Mouse (Mus musculus) limb, embryonic 12.5 days (tissue): ENCODE data around the gene Hyal3. TPM values are rescaled to one million over a fixed set of nuclear protein-coding genes. Genes with fewer than 3 reads are reported as not detected.

Experiments
- ATAC-seq: fragments of 200-750 bp; cut with Nextera tagmentation; 2 replicates; pipeline ENCODE4 v1.8.0; 2017; ENCODE audit warnings: low read depth, moderate TSS enrichment; ENCODE audit not compliant: insufficient number of reproducible peaks, insufficient read depth, low FRiP score, low TSS enrichment
- H3K27ac ChIP-seq: fragments of 300-500 bp; sonication (generic); 2 replicates; pipeline ENCODE4 v1.5.1; 2016; ENCODE audit warnings: mild to moderate bottlenecking, moderate library complexity
- H3K27me3 ChIP-seq: fragments of 300-500 bp; sonication (generic); 2 replicates; pipeline ENCODE4 v1.6.1; 2016; ENCODE audit warnings: mild to moderate bottlenecking, moderate library complexity
- H3K36me3 ChIP-seq: fragments of 300-500 bp; sonication (generic); 2 replicates; pipeline ENCODE4 v1.6.1; 2016; ENCODE audit warnings: mild to moderate bottlenecking, moderate library complexity
- H3K4me1 ChIP-seq: fragments of 300-500 bp; sonication (generic); replicated peaks from 2 replicates; pipeline ENCODE4 v1.6.1; 2016
- H3K4me2 ChIP-seq: fragments of 300-500 bp; sonication (generic); 2 replicates; pipeline ENCODE4 v1.6.1; 2016; ENCODE audit warnings: mild to moderate bottlenecking, moderate library complexity
- H3K4me3 ChIP-seq: fragments of 300-500 bp; sonication (generic); replicated peaks from 2 replicates; pipeline ENCODE4 v1.5.1; 2016; ENCODE audit warnings: mild to moderate bottlenecking
- H3K9ac ChIP-seq: fragments of 300-500 bp; sonication (generic); replicated peaks from 2 replicates; pipeline ENCODE4 v1.6.1; 2016; ENCODE audit warnings: mild to moderate bottlenecking, moderate library complexity
- H3K9me3 ChIP-seq: fragments of 300-500 bp; sonication (generic); 2 replicates; pipeline ENCODE4 v1.6.1; 2016; ENCODE audit warnings: mild to moderate bottlenecking, moderate library complexity
- WGBS: fragments of 180-500 bp; shearing (Covaris S2); methylation state at CpG from one replicate; pipeline ENCODE4 v1.1.7; 2016; 5-methylcytosine and 5-hydroxymethylcytosine counted together
- polyA plus RNA-seq: library from polyadenylated mRNA; unstranded; fragments of >200 nt; fragmentation: Nextera tagmentation; extraction: Ambion mirVana; gene quantifications from 2 replicates; pipeline ENCODE4 v1.2.1, GENCODE M21; 2016

Hyal3 gene
- polyA plus RNA-seq, 1 experiment from 2014 or later = 1.4 TPM

DNA sequence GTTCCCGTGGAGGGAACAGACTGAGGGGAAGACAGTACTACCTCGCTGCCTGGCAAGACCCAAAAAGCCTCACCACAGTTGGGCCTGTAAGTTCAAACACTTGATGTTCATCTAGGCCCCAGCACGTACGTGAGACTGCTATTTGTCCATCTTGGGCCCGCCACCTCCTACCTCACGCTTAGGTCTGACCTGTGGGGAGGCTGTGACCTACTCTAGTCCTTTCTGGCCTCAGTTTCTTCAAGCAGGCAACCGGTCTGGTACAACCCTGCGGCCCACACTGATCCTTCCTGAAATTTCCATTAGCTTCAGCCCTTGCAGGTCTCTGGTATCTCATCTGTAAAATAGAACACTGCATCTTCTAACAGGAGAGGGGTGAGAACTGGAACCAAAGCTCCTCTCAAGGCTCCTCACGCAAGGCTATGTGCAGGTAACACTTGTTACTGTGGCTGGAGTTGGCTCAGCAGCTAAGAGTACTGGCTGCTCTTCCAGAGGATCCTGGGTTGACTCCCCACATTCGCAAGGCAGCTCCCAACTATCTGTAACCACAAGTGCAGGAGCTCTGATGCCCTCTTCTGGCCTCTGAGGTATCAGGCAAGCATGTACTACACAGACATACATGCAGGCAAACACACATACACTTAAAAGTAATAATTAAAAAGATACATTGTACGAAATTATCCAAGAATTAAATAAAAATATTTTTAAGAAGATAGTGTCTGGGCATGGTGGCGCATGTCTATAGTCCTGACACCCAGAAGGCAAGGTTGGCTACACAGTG, 44.9 kb downstream of the Hyal3 start:
- Histone ChIP-seq H3K9me3 (no peaks in the 10 kb centered on the region), H3K9ac (no peak overlapping the region), H3K4me3 (no peak overlapping the region), H3K27ac (peak overlapping the region; percentile 94; the same call in 1 of the 2 replicates), H3K36me3 (peaks cover 67% of the 10 kb centered on the region), H3K27me3 (no peaks in the 10 kb centered on the region), H3K4me1 (peaks cover 47% of the 10 kb centered on the region), H3K4me2 (no peak overlapping the region)
- no peak for ATAC-seq
- 93% methylated on average over 12 of the region's 12 CpGs for WGBS

- peaks cover 65% of the 10 kb centered on the region for H3K36me3 ChIP-seq
- H3K4me1 ChIP-seq = peaks cover 54% of the 10 kb centered on the region
- no peak; the same call in 1 of the 2 replicates for ATAC-seq
- H3K27ac ChIP-seq = peak overlapping the region; percentile 94
- WGBS = 44% methylated on average over 13 of the region's 15 CpGs
- H3K4me2 ChIP-seq = peak overlapping the region; percentile 38
- peak overlapping the region; percentile 5; the same call in 1 of the 2 replicates for H3K4me3 ChIP-seq
- H3K9me3 ChIP-seq = no peaks in the 10 kb centered on the region
- H3K9ac ChIP-seq = peak overlapping the region; percentile 60
- no peaks in the 10 kb centered on the region for H3K27me3 ChIP-seq
These were observed 45.7 kb downstream of the Hyal3 start for GRCm38 (mm10) chr9:107626158-107626843.

DNA sequence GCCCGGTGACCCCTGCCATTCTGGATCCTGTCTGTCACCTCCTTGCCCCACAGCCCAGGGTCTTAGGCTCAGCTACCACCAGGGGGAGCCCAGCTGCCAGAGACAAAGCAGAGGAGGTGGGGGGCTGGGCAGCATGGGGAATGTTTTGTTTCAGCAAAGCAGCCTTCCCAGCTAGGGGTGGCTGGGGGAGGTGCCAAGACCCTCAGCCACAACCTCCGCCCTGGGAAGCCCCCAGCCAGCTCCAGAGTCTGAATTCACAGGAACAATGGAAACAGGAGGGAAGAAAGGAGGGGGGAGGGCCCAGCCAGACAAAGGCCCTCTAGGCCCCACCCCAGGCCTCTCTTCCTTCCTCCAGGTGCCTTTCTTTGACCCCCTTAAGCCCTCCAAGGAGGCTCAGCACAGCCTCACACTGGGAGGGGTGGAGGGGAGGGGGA, 46.2 kb downstream of the Hyal3 start:
- Histone ChIP-seq H3K9ac (peak overlapping the region; percentile 60), H3K27me3 (no peaks in the 10 kb centered on the region), H3K4me1 (peaks cover 60% of the 10 kb centered on the region), H3K36me3 (peaks cover 64% of the 10 kb centered on the region), H3K4me2 (peak overlapping the region; percentile 38), H3K27ac (peak overlapping the region; percentile 94), H3K9me3 (no peaks in the 10 kb centered on the region), H3K4me3 (peak overlapping the region; percentile 5; the same call in 1 of the 2 replicates)
- ATAC-seq = peak; percentile 75
- WGBS = 0% methylated on average over 2 of the region's 2 CpGs

DNA sequence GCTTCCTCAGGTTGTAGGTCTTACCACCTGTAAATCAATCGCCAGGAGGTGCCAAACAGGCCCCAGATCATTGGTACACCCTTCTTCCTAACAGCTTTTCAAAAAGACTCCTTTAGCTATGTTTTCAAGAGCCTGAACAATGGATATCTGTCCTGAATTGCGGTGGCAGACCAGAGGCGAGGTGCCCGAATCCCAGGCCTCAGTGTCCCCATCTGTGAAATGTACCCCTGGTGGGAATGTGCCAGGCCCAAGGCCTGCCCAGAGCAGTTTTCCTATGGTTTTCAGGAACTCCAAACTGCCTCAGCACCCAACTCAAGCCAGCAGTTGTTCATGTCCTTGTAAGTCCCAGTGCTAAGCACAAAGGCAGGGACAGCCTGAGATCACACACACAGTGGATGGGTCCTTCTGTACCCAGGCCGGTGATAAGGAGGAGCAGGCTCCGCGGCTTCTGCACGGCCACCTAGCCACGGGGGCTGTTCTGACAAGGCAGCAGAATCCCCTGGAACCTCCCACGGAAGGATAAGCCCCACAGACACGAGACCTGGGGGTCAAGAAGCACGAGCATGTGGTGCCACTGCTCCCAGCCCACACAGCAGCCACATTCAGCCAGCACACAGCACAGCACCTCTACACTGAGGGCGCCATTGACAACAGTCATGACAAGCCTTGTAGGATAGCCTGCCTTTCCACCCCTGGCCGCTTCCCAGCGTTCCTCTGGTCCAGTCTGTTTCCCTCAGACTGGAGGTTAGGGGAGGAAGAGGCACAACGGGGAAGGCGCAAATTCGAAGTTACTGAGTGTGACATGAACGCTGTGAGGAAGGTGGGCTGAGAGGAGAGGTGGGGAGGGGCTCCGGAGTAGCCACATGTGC, 47.0 kb downstream of the Hyal3 start:
- H3K9ac ChIP-seq = peak overlapping the region; percentile 60
- H3K36me3 ChIP-seq = peaks cover 62% of the 10 kb centered on the region
- peak overlapping the region; percentile 38 for H3K4me2 ChIP-seq
- peaks cover 68% of the 10 kb centered on the region for H3K4me1 ChIP-seq
- peak overlapping the region; percentile 5; the same call in 1 of the 2 replicates for H3K4me3 ChIP-seq
- no peaks in the 10 kb centered on the region for H3K27me3 ChIP-seq
- H3K9me3 ChIP-seq = no peaks in the 10 kb centered on the region
- no peak for ATAC-seq
- WGBS = 42% methylated on average over 20 of the region's 20 CpGs
- H3K27ac ChIP-seq = peak overlapping the region; percentile 94

DNA sequence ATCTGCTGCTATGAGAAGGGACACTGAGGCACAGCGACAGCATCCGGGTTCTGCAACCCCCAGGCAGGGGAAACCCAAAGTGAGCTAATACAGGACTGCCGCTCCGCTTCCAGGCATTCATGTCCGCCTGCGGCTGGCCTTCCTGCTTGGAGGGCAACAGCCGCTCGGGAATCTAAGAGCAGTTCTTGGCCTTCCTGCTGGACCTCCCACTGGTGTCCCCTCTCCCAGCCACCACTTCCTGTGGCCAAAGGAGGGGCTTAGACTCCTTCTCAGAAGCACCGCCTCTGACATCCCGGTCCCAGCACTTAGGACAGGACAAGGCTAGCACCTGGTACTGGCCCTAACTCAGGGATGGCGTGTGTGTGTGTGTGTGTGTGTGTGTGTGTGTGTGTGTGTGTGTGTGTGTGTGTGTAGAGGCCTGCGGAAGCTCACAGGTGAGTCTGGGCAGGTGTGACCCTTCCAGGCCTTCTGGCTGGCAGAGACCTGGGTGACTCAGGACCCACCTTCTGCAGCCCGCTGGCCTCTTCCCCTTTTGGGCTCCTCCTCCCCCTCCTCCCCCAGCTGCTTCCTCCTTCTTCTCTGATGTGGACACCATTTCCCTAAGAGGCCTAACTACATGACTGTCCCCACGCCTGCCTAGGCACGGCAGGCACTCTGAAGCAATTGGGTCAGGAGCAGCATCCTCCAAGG, 48.2 kb downstream of the Hyal3 start:
- H3K9ac ChIP-seq = peak overlapping the region; percentile 60
- WGBS = 43% methylated on average over 14 of the region's 15 CpGs
- H3K36me3 ChIP-seq = peaks cover 50% of the 10 kb centered on the region

DNA sequence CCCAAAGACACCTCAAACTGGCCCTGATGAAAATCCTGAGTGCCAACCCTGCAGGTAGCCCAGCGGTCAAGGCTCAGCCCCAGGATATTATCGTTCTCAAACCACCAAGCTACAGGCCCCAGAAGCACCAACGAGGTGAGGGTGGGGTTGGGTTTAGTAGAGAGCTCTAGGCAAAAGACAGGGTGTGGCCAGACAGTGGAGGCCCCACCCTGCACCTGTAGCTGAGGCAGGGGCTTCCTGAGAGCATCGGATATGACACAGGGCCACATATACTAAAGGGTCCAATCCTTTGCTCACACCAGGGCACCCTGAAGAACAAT, 48.8 kb downstream of the Hyal3 start:
- Histone ChIP-seq H3K27ac (peak overlapping the region; percentile 94; the same call in 1 of the 2 replicates), H3K4me1 (peaks cover 75% of the 10 kb centered on the region), H3K36me3 (peaks cover 45% of the 10 kb centered on the region), H3K9ac (peak overlapping the region; percentile 60), H3K4me2 (peak overlapping the region; percentile 38), H3K27me3 (no peaks in the 10 kb centered on the region), H3K9me3 (no peaks in the 10 kb centered on the region), H3K4me3 (no peak overlapping the region)
- 40% methylated on average over 4 of the region's 4 CpGs for WGBS
- ATAC-seq = no peak

More for the DNA sequence above, 48.2 kb downstream of the Hyal3 start:
- Histone ChIP-seq H3K9me3 (no peaks in the 10 kb centered on the region), H3K27me3 (no peaks in the 10 kb centered on the region), H3K4me2 (peak overlapping the region; percentile 38), H3K4me1 (peaks cover 75% of the 10 kb centered on the region), H3K27ac (peak overlapping the region; percentile 94), H3K4me3 (no peak overlapping the region)
- ATAC-seq = no peak

DNA sequence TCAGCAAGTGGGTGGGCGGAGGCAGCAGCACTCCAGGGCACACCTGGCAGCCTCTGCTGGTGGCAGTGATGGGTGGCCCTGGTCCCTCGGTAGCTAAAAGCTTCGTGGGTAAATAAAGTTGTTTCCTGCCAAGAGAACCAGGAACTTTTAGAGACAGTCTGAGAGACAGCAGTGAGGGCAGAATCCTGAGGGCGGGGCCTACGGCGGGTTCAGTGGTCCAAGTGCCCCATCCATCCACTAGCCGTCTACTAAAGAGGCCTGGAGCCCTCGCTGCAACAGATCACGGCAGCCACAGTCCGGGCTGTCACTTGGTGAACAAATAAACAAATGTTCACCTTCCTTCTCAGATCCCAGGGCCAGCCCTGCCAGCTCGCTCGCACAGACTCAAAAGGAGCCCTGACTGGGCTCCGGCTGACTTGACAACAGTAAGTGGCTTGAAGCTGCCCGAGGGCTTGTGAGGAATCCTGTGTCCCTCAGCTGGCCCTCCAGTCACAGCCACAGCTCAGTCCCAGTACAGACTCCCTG, 49.3 kb downstream of the Hyal3 start:
- 15% methylated on average over 14 of the region's 14 CpGs for WGBS
- Histone ChIP-seq H3K4me2 (peak overlapping the region; percentile 38), H3K27ac (peak overlapping the region; percentile 94), H3K4me3 (peak overlapping the region; percentile 19), H3K27me3 (no peaks in the 10 kb centered on the region), H3K4me1 (peaks cover 75% of the 10 kb centered on the region), H3K36me3 (peaks cover 39% of the 10 kb centered on the region), H3K9ac (peak overlapping the region; percentile 60), H3K9me3 (no peaks in the 10 kb centered on the region)
- ATAC-seq = no peak

DNA sequence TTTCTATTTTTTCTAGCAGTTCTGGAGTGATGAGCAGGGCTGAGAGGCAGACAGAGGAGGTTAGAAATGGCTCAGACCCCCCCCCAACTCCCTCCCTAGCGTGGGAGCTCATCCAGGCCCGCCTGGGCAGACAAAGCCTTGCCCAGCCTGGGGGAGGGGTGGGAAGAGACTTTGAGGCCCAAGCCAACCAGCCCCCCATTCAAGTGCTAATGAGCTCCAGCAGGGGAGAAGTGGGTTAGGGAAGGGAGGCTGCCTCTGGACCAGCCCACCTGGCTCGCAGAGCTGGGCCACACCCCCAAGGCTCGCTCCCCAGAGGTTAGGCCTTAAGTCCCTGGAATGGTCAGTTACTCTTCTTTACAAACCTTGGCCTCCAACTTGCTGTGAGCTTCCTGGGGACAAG, 50.0 kb downstream of the Hyal3 start:
- Histone ChIP-seq H3K27me3 (no peaks in the 10 kb centered on the region), H3K4me2 (peak overlapping the region; percentile 38), H3K4me3 (peak overlapping the region; percentile 19), H3K9me3 (no peaks in the 10 kb centered on the region), H3K27ac (peak overlapping the region; percentile 94), H3K36me3 (peaks cover 33% of the 10 kb centered on the region), H3K9ac (peak overlapping the region; percentile 60), H3K4me1 (peaks cover 76% of the 10 kb centered on the region)
- 2% methylated on average over 4 of the region's 4 CpGs for WGBS
- ATAC-seq = no peak

- H3K27ac ChIP-seq = peak overlapping the region; percentile 94
- H3K9ac ChIP-seq = peak overlapping the region; percentile 60; the same call in 1 of the 2 replicates
- no peaks in the 10 kb centered on the region for H3K9me3 ChIP-seq
- ATAC-seq = no peak
- peaks cover 25% of the 10 kb centered on the region for H3K36me3 ChIP-seq
- H3K4me2 ChIP-seq = peak overlapping the region; percentile 100; the same call in 1 of the 2 replicates
- peaks cover 78% of the 10 kb centered on the region for H3K4me1 ChIP-seq
- H3K27me3 ChIP-seq = no peaks in the 10 kb centered on the region
- no peak overlapping the region for H3K4me3 ChIP-seq
- 73% methylated on average over 9 of the region's 9 CpGs for WGBS
These were observed 50.8 kb downstream of the Hyal3 start for GRCm38 (mm10) chr9:107631311-107631826.

- H3K4me3 ChIP-seq = no peak overlapping the region
- no peak for ATAC-seq
- no peak overlapping the region for H3K9ac ChIP-seq
- no peaks in the 10 kb centered on the region for H3K9me3 ChIP-seq
- peak overlapping the region; percentile 94 for H3K27ac ChIP-seq
- peaks cover 77% of the 10 kb centered on the region for H3K4me1 ChIP-seq
- H3K27me3 ChIP-seq = no peaks in the 10 kb centered on the region
- H3K36me3 ChIP-seq = peaks cover 24% of the 10 kb centered on the region
- WGBS = 90% methylated on average over 8 of the region's 8 CpGs
- H3K4me2 ChIP-seq = peak overlapping the region; percentile 100
These were observed 51.2 kb downstream of the Hyal3 start for GRCm38 (mm10) chr9:107631861-107632260.
